Mouse (Mus musculus): ENCODE results near the gene Lrmda. TPM values are rescaled to one million over a fixed set of nuclear protein-coding genes. Genes with fewer than 3 reads are reported as not detected.
A peak's percentile ranks its signal among the peaks of the same experiment; 100 is the strongest.

Gene Lrmda
- total RNA-seq, 4 experiments from 2014 or later, result 1.8 to 3.0 (median 2.4) TPM

- DNase-seq (ENCODE audit: low spot score), result no peak
Measured at GRCm38 (mm10) chr14:22091306-22091705, 71.8 kb downstream of the Lrmda start.

DNA sequence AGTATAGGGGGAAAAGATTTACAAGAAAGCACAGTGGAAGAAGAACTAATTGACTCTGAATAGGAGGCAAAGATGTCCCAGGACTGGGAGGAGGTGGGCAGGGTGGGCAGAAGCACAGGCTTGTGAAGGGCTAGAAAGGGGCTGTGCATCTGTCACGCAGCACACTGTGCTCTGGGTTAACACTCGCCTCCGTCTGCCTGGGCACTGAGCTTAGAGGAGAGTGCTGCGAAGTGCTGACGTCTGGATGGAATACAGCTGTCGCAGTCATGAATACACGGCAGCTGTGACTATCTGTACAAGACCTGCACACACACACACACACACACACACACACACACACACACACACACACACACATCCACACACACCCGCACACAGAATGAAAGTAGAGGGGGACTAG is 73.6 kb downstream of the Lrmda start:
- DNase-seq (ENCODE audit: low spot score), result no peak

DNA sequence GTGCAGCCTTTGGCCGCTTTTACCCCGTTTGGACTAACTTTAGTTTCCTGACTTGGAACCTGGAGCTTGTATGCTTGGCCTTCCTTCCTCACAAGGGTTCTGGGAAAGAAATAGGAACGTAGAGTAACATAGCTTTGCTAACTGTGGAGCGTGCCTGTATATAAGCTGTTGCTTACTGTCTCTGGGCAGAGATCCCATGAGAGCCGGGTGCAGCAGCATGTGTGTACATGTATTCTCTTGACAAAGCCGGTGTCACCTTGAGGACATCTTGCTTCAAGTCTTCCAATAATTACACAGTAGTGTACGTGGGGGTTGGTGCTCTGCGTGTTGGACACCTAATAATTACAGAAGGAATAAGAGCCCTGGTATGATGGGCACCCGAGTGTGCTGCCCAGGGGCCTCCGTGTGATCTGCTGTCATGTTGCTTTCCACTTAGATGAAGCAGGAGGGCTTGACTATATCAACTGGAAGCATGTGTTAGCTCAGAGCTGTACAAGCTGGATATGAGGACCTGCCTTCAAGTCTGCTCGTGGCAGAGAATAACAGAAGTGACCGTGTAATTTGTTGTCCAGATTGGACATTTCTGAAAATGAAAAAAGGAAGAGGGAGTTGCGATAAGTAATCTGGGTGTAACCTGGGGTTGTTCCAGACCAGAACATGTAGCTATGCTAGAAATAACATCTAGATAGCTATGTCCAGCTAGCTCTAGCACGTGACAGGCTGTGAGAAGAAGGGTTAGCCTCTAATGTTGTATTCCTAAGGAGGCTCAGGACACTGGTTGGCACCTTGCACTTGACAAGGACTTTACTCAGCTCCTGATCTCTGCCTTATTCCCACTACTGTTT is 82.7 kb downstream of the Lrmda start:
- peak; percentile 55 for DNase-seq (ENCODE audit: low spot score)

DNA sequence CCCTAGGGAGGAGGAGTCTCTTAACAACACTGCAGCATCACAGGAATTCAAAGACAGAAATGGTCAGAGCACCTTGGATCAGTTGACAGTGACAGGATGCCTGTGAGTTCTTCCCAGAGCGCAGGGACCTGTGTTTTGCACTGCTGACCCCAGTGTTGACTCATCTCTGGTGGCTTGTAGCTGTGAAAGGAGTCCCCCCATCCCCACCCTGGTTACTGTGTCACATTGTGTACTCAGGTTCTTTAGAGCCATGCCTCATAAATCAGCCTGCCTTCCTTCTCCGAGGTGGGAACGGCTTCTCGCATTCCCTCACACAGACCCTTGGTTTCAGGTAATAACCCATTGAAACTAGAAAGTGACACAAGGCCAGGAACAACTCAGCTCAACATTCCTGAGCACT is 86.3 kb downstream of the Lrmda start:
- no peak for DNase-seq (ENCODE audit: low spot score)

- DNase-seq (ENCODE audit: low spot score), result no peak
Measured at GRCm38 (mm10) chr14:22106777-22107176, 87.3 kb downstream of the Lrmda start.

DNA sequence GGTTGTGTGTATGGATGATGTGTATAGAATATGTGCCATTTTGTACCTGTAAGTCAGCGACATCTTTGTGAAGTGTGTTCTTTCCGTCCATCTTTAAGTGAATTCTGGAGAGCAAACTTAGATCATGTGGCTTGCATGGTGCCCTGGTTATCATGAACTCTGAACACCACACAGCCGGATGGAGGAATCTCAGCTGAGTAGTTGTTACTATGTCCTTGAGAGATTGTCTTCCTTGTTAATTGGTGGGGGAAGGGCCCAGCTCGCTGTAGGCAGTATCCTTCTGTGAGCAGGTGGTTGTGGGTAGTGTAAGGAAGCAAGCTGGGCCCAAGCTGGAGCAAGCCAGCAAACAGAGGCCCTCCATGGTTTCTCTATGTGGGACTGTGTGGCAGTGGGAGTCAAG is 89.9 kb downstream of the Lrmda start:
- DNase-seq (ENCODE audit: low spot score), result no peak

- DNase-seq (ENCODE audit: low spot score), result no peak
Measured at GRCm38 (mm10) chr14:22113463-22114361, 94.2 kb downstream of the Lrmda start.

- no peak for DNase-seq (ENCODE audit: low spot score)
Measured at GRCm38 (mm10) chr14:22114651-22115351, 95.3 kb downstream of the Lrmda start.

DNA sequence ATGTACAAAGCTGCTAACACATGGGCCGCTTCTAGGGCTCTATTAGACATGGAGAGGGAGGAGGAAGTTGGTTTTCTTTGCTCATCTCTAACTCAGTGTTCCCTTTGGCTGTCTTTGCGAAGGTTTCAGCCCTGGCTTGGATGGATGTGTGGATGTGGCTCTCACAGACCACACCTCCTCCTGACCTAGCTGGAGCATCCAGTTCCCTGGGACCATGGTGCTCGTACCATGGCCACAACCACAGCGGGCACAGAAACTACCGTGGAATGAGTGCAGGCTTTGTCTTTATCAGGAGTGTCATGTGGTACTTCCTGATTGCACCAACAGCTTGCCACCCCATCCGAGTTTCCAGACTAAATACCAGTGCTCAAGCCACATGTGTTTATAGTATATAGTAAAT is 98.6 kb downstream of the Lrmda start:
- no peak for DNase-seq (ENCODE audit: low spot score)

GRCm38 (mm10) chr14:22118512-22118911 is 99.0 kb downstream of the Lrmda start:
- DNase-seq (ENCODE audit: low spot score), result no peak

- DNase-seq (ENCODE audit: low spot score), result no peak
Measured at GRCm38 (mm10) chr14:22126276-22126675, 106.8 kb downstream of the Lrmda start.

DNA sequence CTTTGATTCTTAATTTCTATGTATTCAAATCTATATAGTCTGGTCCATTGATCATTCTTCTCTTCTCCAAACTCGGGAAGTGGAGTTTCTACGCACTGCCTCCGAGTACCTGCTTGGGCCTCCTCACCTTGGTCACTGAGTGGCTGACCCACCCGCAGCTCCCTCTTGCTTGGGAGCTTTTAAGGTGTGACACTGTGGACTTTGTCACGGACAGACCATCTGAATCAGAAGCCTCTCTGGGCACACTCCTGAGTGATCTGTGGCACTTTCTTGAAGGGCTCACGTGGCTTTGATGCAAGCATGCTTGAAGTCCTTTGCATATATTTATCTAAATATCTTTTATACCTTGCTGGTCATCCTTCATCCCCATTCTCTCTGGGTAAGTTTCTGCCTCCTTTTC is 107.3 kb downstream of the Lrmda start:
- DNase-seq (ENCODE audit: low spot score), result no peak

GRCm38 (mm10) chr14:22130950-22131585 is 111.6 kb downstream of the Lrmda start:
- no peak for DNase-seq (ENCODE audit: low spot score)

GRCm38 (mm10) chr14:22139281-22139680 is 119.8 kb downstream of the Lrmda start:
- no peak for DNase-seq (ENCODE audit: low spot score)

- no peak for DNase-seq (ENCODE audit: low spot score)
Measured at GRCm38 (mm10) chr14:22144014-22144413, 124.5 kb downstream of the Lrmda start.

- no peak for DNase-seq (ENCODE audit: low spot score)
Measured at GRCm38 (mm10) chr14:22145863-22146262, 126.4 kb downstream of the Lrmda start.

- DNase-seq (ENCODE audit: low spot score), result no peak
Measured at GRCm38 (mm10) chr14:22146508-22147044, 127.1 kb downstream of the Lrmda start.

- no peak for DNase-seq (ENCODE audit: low spot score)
Measured at GRCm38 (mm10) chr14:22147341-22148024, 128.0 kb downstream of the Lrmda start.

DNA sequence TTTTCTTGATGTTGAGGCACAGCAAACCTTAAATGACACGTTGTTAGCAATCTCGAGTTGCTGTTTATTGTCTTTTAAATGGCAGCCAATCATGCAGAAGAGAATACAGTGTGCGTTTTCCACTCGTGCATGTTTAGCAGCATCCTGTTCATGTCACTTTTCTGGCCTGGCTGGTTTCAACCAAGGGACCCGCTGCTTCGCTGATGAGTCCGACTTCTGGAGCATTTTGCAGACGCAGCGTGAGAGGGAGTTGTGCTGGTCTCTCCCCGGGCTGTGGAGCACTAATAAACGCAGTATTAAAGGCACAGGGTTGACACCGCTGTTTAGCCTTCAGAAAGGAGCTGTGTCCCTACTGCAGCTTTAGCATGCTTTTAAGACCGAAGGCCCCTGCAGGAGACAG is 133.2 kb downstream of the Lrmda start:
- no peak for DNase-seq (ENCODE audit: low spot score)

- DNase-seq (ENCODE audit: low spot score), result no peak
Measured at GRCm38 (mm10) chr14:22154096-22154495, 134.6 kb downstream of the Lrmda start.

DNA sequence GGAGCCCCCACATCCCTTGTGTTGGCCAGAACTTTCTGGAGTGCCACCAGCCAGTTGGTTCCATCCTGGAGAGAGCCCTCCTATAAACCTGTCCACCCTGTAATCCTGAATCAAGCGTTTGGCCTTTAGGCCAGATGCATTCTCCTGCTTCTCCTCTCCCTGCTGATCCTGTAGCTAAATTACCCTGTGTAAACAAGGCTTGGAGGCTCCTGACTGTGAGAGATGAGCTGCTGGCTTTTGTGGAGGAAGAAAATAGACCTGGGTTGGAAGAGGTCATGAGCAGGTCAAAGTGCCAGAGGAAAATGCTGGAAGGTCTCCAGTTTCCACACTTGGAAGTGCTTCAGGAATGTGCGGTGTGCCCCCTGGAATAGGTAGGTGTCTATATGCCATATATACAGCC is 135.5 kb downstream of the Lrmda start:
- DNase-seq (ENCODE audit: low spot score), result no peak

Data from heart, adult 8-10 months (tissue).